Mouse (Mus musculus) megakaryocyte, adult 5-6 weeks (primary cell): ENCODE measurements around the gene Msi2. TPM values are rescaled to one million over a fixed set of nuclear protein-coding genes. Genes with fewer than 3 reads are reported as not detected.

Experiments used
- ATAC-seq: 2 replicates; pipeline ENCODE4 v1.8.0; 2016; ENCODE audit warnings: mild to moderate bottlenecking, inconsistent platforms; ENCODE audit not compliant: poor library complexity, severe bottlenecking
- total RNA-seq, 2 experiments: library from RNA; stranded (forward) in 1 of 2; stranded (reverse) in 1 of 2; fragments of 153-499, 151-499 nt in 1 of 2; fragments of 221-1000, 200-1000 nt in 1 of 2; gene quantifications; 2 replicates each; pipeline versions ENCODE4 v1.2.3 to v1.2.4; 2015 to 2017

The Msi2 gene
- total RNA-seq, 2 experiments from 2014 or later, result 5.3 to 14.4 TPM

DNA sequence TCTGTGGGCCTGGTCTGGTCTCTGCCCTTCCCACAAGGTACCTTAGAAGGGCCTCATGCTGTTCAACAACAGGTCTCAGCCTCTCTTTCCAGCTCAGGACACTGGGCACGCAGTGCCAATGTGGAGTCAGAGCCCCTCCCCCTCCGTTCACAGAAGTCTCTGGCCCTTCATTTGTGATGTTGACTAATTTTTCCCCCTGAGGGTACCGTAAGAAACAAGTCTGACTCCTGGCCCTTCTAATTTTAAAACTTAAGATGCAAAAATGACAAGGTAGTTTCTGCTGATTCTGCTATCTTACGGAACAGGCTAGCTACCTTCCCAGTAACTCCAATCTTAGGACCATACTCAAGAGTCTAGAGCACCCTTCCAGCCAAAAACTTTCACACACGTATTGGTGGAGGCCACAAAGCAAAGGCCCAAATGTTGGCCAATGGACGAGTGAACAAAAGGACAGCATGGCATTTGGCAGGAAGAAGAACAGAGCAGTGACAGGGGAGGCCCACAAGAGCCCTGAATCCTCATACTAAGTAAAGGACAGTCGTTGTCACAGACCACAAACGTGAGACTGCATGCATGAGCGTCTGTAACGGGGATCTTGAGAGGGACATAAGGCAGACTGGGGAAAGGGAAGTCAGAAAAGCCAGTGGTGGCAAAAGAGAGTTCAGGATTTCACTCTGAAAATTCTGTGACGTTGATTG lies 120.0 kb downstream of the Msi2 start:
- ATAC-seq, result 0 out of 2 replicates have a peak, but pooled peaks have one; percentile 26

DNA sequence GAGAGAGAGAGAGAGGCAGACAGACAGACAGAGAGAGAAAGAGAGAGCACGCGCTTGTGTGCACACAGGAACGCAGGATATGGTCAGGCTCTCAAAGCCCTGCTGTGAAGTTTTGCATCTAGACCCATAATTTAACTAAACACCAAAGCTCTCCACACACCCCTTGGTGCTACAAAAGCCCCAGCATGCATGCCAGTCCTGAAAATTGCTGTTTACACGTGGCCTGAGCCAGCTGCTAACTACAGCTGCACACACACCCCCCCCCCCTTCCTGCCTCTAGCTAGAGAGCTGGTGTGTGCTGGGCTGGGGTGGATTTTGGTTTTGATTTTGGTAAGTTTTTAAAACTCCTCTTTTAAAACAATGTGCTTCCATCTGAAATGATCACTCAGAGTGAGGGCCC lies 122.7 kb downstream of the Msi2 start:
- no peak for ATAC-seq

DNA sequence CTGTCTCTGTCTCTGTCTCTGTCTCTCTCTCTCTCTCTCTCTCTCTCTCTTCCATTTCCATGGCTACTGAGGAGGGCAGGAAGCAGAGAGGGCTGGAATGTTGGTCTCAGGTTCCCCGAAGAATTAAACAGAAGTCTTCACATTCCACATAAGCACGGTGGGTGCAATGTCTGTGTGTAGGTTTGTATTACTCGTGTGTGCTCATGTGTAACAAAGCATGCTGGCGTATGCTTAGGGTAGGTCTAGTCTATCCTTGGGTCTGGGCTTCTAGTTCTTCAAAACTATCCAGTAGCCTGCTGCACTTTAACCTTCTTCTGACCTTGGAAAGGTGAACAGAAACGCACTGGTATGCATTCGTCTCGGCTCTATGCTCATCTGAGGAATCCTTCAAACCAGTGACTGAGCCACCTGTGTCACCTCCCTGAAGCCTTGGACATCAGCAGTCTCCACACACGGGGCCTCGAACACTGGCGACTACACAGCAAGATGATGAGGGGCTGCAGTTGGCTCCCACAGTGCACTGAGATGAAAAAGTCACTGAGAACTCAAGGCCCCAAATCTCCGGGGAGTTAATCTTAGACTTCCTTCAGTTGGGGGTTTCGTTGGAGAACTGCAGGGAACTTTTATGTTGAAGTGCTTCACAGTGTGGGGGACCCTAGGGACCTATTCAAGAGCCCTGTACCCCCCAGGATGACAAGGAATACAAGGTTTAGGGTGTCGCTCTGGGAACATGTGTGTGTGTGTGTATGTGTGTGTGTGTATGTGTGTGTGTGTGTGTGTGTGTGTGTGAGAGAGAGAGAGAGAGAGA lies 123.3 kb downstream of the Msi2 start:
- no peak for ATAC-seq

DNA sequence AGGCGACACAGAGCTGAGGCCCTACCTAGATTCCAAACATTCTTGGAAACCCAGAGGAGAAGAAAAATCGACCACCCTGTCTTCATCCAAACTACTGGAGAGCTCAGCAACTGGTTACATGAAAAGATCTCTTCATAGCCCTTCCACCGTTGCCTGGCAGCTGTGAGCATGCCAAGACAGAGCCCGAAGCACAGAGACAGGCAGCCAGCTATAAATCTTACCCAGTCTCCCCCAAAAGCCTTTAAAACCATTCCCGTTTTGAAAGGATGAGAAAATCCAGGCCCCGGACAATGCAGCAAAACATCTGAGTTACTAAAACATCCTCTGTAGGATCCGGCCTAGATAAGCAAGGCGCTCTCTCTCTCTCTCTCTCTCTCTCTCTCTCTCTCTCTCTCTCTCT lies 124.3 kb downstream of the Msi2 start:
- ATAC-seq, result no peak

DNA sequence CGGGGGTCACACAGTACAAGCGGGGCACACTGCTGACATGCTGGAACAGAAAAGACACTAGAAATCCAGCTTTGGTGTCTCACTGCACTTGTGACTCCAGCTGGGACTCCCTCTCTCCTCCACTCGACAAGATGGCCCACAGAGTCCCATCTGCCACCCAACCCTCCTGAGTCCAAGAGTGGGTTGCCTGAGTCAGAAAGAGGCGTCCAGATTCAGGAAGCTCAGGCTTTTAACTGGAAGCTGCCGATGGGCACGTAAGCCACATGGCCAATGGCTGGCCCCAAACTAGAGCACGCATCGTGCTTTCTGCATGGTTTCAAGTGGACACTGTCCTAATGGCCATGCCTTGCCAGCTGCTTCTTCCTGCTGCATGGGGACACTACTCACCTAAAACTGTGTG lies 126.2 kb downstream of the Msi2 start:
- ATAC-seq, result no peak

DNA sequence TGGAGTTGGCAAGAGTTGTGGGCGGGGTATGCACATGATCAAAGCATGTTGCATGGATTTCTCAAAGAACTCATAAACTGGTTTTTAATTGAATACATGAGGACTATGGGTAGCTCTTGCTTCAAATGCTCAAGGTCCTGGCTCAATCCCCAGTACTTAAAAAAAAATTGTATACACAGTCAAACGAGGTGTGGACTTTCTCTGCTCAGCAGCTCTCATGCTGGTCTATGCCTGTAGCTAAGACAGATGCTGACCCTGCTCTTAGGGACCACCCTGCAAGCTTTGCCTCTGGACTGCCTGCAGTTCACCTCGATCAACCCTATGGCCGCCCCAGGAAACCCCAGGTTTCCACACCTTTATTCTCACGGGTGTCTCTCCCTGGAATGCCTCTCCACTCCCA lies 127.7 kb downstream of the Msi2 start:
- ATAC-seq, result no peak

DNA sequence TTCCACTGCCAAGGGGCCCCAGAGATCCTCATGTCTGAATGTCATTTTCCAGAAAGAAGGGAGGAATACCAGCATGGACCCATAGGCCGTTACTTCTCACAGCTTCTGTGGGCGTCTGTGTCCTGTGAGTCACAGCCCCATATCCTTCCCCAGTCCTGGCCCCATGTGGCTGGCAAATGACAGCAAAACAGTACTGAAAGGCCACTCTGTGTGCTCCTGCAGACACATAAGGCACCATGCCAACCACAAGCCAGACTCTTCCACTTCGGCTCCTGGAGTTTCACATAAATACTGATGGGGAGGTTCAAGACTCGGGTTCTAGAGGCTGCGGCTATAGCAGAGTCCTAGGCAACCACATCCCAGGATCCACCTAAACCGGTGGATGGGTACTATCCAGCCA lies 128.7 kb downstream of the Msi2 start:
- no peak for ATAC-seq

DNA sequence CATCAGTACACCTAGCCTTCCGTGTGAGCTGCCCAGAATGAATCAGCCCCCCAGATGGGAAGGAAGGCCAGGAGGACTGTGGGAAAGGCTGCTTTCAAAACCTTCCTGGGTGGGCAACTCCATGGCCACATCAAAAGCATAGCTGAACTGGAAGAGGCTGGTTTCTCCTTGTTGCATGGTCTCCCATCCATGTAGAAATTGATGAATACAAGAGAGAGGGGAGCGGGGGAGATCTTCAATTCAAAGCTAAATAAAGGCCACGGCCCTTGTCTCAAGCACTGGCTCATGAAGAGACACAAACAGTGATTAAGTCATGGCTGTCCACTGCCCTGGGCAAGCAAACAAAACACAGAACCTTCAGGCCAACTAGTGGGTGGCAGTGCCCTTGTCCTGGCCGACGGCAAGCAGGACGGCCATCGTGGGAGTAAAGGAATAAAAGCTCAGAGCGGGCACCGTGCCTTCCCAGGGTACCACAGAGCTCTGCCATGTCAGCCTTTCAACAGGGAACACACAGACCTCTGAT lies 129.6 kb downstream of the Msi2 start:
- no peak for ATAC-seq

DNA sequence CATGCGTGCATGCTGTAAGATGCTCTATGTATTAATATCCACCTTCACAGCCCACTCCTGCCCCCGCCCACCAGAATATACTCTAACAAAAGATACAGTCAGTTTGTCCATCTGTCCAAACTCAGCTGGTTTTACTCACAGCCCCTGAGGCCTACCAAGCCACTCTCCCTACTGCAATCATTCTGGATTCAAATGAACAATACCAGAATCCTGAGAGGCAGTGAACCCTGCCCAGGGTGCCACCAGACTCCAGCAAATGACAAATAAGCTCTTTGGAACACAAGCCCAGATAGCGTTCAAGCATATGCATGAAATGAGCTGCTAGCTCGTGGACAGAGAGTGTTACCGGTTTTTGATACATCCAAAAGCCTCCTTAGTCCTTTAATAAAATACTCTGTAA lies 130.6 kb downstream of the Msi2 start:
- ATAC-seq, result no peak

DNA sequence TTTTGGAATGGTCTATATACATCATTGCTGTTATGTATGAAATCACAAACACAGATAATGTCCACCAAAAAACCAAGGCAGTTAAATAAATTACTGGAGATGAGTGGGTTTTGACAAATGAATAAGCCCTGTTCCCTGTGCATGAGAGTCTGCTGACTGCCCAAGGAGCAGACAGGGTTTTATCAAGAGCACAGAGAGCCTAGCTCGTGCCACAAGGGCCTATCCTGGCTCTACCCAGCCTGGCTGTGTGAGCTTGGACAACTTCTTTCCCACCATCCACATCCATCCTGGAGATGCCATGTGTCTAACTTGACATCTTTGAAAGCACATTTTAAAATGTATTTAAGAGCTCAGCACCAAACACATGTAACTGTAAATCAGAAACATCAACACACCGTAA lies 132.4 kb downstream of the Msi2 start:
- ATAC-seq, result no peak

DNA sequence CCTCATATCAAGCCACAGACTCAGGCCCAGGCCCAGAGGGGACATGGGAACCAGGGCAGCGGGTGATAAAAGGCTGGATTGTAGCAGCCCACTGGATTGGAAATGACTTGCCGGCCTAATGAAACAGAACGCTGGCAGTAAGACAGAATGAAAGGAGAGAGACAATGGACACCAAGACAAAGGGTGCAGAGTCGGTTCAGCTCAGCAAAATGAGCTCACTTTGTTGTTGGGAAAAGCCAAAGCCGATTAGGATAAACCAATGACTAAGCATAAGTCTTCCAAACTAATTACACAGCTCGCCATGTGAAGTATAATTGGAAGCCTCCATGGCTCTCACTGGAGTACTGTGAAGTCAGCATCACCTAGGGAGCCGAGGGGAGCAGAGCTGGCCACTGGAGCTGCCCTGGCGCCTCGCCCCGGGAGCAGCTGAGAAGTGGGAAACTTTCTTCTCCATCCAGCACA lies 133.1 kb downstream of the Msi2 start:
- no peak for ATAC-seq

DNA sequence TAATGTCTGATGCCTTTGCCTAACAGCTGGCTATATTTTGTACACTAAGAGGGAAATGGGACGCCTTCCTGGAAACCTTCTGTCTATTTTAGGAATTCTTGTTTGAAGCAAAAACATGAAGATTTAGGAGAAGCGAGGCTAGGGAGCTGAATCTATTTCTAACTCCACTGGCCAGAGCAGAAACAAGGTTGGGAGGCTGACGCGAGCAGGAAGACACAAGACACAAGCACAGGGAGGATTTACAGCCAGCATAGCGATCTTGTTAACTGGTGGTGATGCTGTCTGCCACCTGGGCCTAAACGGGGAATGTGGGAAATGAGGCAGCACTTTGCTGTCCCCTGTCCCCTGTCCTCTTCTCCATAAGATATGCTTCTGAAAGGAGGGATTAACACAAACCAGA lies 134.4 kb downstream of the Msi2 start:
- no peak for ATAC-seq

DNA sequence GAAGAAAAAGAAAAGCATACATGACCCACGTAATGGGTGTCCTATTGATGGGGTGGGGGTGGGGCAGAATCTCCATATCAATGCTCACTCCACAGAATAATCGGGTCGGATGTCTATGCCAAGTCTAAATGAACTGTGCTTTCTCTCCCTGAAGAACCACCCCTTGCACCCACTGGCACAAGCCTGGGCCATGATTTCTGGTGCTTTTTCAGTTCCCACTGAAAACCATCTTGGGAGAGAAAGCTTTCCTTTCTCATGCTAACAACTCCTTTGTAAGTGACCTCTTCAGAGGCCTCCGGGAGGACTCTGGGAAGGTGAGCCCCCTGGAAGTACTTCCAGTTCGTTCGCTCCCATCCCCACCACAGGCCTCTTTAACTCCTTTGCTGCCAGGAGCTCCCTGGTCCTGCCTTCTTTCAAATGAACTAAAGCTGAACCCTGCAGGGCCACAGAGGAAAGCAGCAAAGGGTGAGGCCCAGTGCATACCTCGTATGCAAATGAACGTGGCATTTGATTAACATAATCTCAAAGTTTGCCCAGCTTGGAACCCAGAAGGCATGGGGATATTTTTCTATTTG lies 135.0 kb downstream of the Msi2 start:
- ATAC-seq, result no peak

DNA sequence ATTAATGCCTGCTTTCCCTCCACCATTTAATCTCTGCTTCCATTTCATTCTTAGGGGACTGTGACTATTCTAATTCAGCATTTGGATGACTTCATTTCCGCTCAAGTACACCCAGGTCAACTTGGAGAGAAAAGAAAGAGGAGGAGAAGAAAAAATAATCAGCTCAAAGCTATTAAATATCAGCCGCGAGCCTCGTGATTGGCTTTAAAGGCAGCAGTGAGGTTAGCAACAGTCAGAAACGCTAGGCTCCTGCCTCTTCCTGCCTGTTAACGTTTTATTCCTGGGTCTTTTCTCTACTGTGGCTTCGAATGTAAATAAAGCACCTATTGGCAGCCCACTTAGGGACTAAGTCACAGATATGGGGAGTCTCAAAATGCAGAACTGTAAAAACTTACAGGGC lies 135.5 kb downstream of the Msi2 start:
- no peak for ATAC-seq

DNA sequence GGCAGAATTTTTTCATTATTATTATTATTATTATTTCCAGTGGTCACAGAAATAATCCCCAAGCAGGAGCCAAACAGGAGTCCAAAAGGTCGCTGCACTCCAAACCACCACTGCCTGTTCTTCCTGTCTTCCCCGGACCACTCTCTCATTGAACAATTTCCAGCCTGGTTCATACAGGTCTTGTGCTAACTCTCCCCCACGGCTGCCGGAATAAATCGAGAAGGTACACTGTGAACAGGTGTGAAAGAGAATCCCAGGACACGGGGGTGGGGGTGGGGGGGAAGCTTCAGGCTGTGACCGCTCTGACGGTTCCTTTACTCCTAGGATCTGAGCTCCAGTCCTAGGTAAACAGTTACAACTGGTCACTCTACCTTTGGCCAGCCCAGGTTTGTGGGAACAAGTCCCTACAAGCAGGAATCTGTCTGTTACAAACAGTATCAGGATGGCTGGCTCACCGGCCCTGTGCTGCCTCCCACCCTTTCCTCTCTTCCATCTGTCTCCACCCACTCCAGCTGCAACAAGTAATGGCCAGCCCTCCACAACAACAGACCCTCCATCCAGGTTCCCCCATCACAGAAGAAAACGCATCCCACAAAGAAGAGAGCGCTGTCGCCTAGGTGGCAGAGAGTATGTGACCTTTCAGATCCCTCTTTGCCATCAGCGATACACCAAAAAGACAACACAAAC lies 136.1 kb downstream of the Msi2 start:
- no peak for ATAC-seq

DNA sequence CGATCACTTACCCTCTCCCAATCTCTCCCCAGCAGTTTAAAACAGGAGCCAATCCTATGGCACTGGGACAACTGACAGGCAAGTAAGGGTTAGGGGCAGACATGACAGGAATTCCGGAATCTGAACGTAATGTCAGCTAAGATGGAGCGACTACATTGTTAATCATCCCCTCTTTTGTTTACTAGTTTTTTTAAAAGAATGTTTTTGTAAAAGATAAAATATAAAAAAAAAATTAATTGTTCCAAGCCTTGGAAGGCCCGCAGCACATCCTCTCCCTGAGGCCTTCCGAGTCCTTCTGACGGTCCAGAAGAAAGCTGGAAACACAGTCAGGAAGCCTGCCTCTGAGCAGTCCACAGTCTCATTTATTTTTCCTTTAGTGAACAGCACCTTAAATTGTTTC lies 136.9 kb downstream of the Msi2 start:
- ATAC-seq, result no peak

DNA sequence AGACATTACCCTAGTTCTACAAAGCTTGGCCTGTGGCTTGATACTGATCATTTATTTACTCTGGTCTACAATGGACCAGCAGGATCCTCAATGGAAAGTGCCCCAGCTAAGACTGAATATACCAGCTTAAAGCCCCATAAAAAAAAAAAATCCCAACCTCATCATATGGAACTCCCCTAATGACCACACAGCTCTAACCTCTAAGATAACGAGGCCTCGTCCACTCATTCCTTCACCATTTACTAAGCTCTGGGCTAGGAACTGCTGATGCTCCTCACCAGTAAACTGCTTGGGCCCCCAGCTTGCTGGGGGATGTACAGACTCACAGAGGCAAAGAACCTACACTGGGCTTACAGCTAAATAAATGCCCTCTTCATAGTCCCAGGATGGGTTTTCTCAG lies 139.6 kb downstream of the Msi2 start:
- ATAC-seq, result no peak

DNA sequence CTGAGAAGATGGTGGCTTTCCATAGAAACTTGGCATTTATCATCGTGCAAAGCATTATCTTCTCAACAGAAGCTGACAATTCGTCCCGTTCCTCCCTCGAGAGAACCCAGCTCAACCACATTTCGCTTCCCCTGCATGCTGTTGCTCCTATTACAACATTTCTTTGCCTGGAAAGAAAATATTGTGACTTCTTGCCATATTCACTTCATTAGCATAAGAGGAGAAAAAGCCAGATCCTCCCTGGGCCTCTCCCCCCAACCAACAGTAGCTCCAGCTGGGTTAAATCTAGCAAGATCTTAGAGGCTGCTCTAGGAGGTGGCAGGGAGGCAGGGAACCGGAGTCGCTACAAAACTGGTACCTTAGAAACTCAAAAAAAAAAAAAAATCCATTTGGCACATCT lies 141.2 kb downstream of the Msi2 start:
- ATAC-seq, result no peak

DNA sequence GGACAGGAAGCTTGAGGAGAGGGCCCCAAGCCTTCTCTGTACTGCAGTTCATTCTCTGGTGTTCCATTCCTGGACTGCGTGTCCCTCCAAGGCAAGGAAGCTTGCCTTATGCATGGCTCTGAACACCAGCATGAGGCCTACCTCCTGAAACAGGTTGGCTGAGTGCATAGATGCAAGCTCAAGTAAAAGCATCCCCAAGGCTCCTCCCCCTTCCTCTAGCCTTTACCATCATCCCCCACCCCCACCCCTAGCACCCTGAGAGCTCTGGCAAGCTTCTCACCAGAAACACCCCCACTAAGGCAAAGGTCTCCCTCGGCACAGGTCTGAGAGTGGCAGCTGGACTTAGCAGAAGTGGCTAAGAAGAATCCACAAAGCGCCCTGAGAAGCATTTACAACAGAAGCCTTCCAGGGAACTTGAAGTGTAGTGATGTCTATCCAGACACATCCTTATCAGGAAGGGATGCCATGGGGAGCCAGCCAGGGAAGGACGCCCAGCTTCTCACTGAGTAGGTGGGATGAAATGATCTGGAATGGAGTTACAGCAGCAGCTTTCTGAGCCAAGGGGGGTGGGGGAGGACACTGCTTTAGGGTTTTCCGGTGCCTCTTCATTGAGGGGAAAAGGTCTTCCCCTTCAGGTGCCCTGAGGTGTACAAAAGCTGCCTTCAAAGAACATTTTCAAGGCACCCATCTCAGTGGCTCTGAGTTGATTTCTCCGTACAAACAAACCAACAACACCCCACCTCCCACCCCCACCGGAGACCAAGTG lies 141.9 kb downstream of the Msi2 start:
- ATAC-seq, result no peak

DNA sequence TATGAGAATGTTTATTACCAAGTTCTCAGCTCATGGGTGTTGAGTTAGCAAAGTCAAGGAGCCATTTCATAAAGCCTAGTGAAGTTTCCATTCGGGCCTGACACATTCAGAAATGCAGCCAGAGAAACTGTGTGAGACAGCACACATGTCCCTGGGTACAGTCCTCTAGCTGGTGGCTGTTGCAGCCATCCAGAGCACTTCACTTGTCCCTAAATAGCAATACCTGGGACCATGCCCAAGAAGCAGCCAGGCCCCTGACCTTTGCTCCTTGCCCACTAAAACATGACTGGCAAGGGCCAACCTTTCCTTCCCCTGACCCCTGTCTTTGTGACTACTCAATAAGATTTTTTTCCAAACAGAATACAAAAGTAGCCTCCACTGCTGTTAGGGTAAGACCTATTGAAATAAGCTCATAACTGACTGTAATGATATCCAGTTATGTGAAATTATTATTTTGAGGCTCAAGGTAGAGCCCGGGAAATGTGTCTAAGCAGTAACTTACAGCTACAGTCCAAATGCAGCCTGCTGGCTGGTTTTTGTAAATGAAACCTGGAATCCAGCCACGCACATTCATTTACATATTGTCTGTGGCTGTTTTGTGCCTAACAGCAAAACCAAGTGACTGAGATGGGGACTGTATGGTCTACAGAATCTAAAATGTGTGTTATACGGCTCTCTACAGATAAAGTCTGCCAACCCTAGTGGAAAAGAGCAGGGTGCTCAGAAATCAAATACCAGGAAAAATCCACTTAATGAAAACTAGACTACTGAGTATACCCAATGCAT lies 143.5 kb downstream of the Msi2 start:
- no peak for ATAC-seq
